Mouse (Mus musculus) WW6 (cell line): ENCODE results near the gene Bgn.
"Not testable (repeated sequence)": the region's sequence is repeated elsewhere in the genome, so short reads cannot be mapped to it uniquely, and the experiment has no call there.

Experiments
- DNase-seq: peaks from one replicate; pipeline ENCODE4 v3.0.0-alpha.2; 2013; ENCODE audit warnings: low read depth, low spot score

Gene Bgn

DNA sequence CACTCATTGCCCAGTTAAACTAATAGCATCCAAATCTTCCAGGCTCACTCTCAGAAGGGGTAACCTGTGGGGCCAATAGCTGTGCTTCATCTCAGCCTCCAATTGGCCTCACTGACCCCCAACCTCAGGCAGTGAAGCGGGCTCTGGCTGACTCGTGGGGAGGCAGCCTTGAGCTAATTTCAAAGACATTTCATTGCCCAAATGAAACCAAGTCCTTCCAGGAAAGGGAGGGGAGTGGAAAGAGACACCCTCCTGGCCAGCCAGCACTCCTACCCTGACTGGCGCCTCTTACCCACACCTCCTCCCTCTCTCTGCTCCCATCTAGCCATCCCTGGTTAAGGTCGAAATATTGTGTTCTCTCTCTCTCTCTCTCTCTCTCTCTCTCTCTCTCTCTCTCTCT, 6.8 kb downstream of the Bgn start:
- DNase-seq: no peak

DNA sequence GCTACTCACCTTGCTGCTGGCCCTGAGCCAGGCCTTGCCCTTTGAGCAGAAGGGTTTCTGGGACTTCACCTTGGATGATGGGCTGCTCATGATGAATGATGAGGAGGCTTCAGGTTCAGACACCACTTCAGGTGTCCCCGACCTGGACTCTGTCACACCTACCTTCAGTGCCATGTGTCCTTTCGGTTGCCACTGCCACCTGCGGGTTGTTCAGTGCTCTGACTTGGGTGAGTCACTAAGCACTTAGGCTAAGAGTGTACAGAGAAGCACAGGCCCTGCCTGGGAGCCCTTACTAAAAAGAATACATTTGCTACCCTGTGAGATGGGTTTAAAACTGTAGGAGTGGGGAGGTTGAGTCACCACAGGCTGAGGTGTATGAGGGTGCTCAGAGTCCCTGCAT, 7.4 kb downstream of the Bgn start:
- DNase-seq: no peak

DNA sequence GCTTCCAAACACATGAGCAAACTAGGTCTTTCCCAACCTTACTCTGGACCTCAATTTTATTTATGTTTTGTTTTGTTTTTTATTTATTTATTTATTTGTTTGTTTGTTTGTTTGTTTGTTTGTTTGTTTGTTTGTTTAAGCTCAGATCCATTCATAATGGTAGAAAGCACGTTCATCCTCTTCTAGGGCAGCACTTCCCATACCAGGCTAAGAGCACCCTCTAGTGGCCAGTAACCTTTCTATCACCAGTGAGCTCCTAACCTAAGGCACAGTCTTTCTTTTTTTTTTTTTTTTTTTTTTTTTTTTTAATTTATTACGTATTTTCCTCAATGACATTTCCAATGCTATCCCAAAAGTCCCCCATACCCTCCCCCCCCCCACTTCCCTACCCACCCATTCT, 10.2 kb downstream of the Bgn start:
- not testable (repeated sequence) for DNase-seq

DNA sequence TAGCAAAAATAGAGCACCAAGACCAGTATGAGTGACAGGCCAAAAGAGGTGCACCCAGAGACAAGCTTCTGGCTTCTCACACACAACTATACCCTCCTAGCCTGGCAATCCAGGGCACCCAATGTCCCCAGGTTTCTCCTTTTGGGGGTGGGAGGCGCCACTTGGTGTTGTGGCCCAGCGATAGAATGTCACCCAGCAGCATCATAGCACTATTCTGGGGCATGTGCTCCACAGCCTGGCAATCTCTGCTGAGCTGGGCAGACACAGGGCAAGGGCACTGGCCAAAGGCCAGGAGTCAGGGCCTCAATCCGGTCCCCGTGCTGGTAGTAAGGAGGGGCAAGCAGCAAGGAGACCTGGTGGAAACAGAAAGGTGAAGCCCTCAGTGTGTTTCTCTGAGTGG, 13.3 kb downstream of the Bgn start:
- DNase-seq: no peak

DNA sequence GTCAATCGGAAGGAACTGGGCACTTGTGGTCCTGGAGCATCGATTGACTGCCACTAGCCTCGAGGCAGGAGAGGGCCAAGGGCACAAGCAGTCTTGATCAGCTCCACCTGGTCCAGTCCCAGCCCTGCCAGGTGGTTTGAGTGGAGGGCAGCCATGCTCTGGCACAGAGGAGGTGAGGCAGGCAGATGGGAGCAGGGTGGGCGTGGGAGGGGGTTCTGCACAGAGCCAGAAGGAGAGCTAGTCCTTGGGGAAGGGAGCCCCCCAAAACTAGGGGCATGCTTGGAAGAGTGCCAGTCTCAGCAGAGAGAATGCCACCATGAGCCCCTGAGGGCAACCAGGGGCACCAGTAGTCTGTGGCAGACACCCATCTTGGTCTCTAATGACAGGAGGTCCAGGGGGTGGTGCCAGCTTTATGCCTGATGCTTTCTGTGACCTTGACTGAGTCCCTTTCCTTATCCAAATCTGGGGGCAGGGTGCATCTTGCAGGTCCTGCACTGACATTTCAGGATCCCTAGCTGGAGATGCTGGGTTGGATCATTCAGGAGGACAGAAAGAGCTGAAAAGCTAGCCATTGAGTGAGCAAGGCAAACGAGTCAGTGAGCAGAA, 21.8 kb downstream of the Bgn start:
- DNase-seq: no peak

DNA sequence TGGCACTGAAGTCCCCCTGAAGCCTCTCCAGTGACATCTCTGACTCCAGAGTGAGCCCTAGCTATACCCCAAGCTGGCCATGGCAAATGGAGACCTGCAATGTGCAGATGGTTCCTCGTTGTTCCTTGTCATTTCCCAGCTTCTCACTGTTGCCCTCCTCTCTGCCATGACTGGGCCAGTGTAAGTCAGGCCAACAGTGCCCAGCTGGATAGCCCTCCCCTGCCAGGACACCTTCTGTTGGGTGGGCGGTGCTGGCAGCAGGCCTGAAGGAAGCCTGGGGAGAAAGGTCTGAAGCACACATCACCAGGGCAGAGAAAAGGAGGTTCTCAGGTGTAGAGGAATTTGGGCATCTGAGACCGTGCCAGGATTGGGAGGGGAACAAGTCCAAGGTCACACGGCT, 23.2 kb downstream of the Bgn start:
- DNase-seq: no peak

DNA sequence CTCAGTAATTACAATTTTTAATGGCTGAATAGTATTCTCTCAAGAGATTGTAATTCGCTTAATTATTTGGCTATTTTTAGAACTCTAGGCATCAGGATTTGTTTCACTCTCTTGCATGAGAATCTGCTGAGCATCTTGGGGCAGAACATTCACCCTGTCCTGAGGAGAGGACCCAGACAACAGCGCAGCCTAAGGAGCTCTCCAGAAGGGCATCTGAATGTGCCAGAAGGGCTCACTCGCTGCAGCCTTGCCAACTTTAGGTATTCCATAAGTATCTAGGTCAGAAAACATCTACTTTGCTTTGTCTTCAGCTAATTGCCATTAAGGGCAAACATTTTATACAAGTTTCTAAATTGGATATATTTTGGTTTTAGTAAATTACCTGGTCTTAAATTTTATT, 25.8 kb downstream of the Bgn start:
- DNase-seq: no peak

DNA sequence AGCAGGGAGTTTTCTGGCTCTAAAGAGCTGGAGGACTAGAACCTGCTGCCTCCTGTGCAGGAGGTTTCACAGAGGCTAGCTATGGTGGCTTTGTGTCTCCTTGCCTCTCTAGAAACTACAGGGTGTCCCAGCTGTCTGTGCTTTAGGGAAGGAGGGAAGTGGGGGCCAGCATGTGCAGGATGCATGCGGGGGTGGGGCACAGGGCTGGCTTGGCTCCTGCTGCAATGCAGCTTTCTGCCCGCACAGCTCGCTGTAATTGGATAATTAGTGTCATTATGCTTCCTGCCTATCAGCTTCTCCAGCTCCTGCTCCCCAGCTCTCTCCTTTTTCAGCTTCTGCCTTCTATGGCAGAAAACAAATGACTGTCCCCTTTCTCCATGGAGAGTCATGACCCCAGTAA, 29.5 kb downstream of the Bgn start:
- DNase-seq: no peak

DNA sequence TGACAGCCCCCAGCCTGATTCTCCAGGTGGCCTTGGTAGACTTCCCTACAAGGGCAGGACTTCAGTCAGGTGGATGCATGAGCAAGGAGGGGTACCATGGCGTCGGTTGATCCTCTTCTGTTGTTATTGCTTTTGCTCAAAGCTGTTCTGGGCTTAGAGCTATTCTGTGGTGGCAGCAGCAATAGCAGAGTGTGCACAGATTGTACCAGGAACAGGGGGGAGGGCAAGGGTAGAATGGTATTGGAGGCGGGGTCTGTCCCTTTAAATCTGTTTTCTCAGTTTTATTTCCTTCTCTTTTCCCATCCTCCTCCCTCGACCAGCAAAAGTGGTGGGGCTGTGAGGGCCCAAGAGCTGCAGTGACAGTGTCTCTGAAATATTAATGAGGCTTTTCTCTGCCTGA, 33.2 kb downstream of the Bgn start:
- DNase-seq: no peak

DNA sequence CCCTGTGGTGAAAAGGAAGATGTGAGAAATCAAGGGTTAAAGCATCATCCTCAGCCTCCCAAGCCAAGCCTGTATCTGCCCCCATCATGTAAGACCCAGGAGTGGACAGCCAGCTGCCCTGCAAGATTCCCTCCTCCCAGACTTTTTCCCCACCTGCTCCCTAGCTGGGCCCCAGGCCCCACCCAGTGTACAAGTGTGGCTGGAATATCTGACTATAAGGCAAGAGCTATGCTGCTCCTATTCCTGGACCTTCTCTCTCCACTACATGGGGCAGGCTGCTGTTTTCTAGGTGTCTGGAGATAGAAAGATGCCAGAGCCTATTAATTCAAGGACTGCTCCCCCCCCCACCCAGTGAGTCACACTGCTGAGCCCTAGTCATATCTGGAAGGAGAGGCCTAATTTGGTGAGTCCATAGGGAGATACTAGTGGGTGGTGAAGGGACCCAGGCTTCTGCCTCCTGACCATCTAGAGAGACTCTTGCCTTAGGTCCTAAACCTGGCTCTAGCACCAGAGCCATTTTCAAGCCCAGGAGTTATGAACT, 33.7 kb downstream of the Bgn start:
- no peak for DNase-seq

DNA sequence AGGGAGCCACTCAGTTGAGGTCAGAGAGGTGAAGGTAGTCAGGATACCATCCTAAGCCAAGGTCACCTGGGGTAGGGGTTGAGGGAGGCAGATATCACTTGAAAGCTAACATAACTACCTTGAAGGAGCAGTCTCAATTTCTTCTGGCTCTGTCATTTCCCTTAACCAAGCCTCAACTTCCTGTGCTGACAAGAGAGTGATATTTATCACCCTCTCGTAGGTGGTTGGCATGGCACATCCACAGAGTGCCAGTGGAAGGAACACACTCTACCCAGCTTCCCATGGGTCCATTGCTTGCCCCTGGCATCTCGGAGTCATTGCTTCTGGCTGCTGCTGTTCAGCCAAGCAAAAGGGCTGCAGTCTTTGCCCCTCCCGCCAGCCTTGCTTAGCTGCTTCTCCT, 37.3 kb downstream of the Bgn start:
- no peak for DNase-seq

DNA sequence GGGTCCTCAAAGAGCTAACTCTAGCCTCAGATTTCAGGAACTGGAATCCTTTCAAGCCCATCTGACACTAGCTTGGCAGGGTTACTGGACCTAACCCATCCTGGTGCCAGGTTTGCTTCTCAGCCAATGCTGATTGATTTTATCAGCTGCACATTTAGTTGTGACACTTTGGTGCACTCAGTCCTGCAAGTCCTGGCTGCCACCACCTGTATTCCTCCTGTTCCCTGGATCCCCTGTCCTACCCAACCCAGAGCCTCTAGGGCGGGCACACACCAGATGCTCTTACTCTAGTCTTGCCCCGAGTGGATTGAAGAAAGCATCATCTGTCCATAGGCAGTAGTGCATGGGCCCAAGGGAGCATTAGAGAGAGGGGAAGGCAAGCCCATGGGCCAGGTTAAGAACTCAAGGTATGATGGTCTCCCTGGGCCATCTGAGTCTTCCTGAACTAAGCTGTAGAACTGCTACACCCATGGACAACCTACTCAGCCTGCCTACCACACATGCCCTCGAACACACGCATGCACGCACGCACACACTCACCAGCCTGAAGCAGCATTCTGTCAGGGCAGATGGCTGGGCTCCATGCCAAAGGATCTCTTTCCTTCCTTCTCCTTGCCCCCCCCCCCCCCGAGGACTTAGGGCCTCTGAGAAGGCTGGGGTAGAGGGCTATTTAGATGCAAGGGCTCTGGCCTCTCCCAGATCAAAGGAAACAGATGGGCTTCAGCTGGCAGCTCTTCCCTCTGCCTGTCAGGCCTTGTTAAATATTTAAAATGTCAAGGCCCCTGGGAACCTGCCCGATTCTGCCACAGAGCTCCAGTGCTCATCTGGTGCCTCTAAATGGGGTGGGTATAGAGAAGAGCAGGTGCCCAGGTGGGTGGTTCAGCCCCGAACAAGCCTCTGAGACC, 41.2 kb downstream of the Bgn start:
- no peak for DNase-seq

DNA sequence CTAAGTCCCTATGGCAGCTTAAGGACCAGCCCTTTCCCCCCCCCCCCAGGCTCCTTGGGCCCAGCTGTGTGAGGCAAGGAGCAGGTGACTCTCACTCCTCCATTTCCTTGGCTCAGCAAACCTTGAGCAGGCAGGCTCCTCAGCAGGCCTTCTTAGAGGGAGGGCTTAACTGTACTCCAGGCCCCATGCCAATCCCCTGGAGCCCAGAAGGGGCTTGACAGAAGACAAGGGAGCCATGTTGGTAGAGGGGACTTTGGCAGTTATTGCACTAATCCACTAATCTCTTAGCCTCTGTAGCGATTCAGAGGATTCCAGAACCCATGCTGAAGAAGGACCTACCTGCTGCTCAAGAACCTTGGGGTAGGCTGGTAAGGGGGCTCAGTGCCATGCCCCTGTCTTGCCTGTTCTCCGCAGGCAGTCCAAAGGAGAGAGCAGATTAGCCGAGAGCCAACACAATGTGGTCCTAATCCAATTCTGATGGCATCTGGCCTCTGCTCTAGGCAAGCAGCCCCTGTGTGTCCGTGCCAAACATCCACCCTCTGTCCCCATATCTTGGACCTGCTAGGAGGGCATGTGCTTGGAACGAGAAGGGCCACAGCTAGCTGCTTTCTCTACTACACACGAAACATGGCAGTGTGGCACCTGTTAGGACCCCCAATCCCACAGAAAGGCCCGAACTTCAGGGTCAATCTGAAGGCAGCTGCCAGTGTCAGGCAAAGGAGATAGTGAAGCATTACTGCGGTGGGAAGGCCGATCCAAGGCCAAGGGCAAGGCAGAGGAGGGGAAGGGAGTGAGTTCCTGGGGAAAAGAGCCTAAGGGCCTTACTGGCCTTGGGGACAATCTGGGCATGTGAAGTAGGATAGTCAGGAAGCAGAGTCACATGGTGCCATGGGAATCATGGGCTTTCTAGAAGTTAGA, 42.1 kb downstream of the Bgn start:
- no peak for DNase-seq

DNA sequence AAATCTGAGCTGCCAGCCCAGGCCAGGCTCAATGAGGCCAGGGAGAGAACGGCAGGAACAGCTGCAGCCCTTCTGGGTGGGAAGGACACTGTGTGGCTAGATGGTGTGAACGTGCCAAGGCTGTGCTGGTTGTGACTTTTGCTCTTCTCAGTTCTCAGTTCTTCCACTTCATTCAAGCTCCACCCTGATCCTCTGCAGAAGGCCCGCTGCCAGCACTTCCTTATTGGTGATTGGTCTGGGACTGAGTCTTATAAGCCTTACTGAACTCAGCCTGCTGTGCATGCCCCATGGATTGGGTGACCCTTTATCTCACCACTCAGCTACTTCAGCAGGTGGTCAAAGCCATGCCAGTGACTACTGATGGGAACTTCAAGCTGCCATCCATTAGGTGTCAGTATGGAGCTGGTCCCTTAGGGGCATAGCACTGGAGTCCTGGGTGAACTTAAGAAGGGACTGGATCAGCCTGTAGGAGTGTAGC, 43.0 kb downstream of the Bgn start:
- DNase-seq: no peak

DNA sequence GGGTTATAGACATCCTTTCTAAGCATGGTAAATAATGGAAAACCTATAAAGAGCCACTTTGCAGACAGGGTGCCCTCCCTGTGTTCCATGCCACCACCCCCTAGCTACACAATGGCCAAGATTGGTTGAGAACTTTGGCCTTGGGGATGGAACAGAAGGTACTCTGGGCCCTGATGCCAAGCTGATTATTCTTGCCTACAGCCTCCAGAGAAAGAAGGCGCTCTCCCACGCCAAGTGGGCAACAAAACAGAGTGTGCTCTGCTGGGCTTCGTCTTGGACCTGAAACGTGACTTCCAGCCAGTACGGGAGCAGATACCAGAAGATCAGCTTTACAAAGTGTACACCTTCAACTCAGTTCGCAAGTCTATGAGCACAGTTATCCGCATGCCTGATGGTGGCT, 54.5 kb downstream of the Bgn start:
- no peak for DNase-seq

DNA sequence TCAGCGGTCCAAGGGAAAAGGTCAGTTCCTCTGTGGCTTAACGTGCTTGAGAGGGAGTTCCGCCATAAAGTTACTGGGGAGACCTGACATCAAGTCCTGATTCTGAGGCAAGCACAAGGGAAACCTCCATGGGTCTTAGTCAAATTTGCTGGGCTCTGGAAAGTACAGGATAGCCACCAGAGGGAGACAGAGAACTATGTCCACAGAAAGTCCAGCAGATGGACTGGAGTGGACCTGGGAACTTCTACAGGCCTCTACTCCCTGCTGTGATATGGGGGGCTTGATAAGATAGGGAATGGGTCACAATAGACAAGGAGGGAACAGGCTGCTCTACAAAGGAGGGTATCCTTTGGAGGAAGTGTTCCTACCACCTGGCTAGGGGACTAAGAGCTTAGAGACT, 59.9 kb downstream of the Bgn start:
- DNase-seq: no peak
